Mouse (Mus musculus) spleen, postnatal 14 days (tissue): ENCODE data around the gene Gpr152.
"Not testable (repeated sequence)": the region's sequence is repeated elsewhere in the genome, so short reads cannot be mapped to it uniquely, and the experiment has no call there.

Experiments used
- DNase-seq, 2 experiments: peaks; one replicate each; pipeline ENCODE4 v3.0.0; 2021 to 2022; ENCODE audit warnings: low spot score in 2 of 2

Gene Gpr152

GRCm38 (mm10) chr19:4131075-4131474, 8.5 kb upstream of the Gpr152 start:
- DNase-seq: no peak

DNA sequence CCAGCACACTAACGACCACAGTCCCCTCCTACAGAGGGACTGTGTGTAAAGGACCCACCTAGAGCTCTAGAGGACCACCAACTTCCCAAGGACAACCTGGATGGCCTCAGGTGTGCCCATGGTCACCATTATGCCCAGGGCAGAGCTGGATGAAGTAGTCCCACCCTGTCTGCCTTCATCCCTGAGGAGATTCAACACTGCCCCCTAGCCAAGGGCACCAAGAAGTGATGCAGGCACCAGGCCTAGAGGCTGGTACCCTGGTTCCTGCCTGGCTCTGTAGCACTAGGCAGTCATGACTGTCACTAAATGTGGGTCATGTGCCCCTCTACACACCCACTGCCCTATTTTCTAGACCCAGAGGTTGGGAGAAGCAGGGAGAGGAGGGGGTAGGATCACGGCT, 7.8 kb upstream of the Gpr152 start:
- DNase-seq: no peak

DNA sequence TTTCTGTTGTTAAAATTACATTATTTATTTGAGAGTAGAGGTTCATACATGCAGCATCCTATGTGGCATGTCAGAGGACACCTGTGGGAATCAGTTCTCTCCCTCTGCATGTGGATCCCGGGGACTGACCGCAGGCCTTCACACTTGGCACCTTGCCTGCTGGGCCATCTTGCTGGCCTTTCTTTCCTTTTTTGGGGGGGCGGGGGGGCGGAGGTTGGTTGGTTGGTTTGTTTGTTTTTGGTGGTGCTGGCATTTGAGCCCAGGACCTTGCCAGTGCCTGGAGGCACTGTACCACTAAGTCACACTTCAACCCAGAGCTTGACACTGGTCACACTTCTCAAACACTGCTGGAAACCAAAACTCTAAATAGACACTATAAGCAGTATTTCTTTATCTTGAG, 5.2 kb upstream of the Gpr152 start:
- DNase-seq: no peak

GRCm38 (mm10) chr19:4135229-4135962, 4.2 kb upstream of the Gpr152 start:
- not testable (repeated sequence) for DNase-seq

DNA sequence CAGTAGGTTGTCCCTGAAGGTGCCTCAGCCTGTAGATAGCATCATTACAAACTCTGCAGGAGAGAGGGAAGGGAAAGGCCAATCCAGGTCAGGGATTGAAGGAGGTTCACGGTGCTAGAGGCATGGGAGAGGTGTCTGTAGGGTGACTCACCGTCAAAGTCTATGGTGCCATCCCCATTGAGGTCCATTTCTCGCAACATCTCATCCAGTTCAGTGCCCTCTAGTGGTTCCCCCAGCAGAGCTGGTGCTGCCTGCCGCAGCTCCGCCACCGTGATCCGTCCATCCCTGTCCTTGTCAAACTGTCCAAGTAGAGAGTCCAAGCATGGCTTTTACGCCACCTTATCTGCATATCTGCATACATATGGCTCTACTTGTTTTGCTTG, 3.6 kb upstream of the Gpr152 start:
- DNase-seq: not testable (repeated sequence)

DNA sequence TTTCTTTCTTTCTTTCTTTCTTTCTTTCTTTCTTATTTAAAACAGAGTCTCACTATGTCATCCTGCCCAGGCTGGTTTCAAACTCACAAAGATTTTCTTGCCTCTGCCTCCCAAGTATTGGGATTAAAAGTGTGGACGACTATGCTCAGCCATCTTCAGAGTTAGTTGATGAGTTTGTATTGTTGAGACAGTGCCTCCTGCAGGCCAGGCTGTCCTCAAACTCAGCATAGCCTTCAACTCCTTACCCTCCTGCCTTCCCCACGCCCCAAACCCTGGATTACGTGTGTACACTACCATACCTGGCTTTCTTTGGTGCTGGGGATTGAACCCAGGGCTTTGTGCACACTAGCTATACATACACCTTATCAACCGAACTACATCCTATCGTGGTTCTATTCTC, 3.1 kb upstream of the Gpr152 start:
- DNase-seq: no peak

DNA sequence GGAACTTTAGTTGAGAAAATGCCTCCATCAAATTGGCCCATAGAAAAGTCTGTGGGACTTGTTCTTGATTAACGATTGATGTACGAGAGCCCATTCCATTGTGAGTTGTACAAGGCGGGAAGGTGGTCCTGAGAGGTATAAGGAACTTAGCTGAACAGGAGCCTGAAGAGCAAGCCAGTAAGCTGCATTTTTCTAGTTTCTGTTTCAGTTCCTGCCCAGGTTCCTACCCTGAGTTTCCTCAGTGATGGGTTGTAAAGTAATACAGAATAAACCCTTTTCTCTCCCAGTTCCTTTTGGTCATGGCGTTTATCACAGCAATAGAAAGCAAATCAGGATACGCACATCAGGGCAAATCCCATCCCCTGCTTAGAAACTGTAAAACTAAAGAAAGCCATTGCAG, 1.7 kb upstream of the Gpr152 start:
- DNase-seq: no peak

DNA sequence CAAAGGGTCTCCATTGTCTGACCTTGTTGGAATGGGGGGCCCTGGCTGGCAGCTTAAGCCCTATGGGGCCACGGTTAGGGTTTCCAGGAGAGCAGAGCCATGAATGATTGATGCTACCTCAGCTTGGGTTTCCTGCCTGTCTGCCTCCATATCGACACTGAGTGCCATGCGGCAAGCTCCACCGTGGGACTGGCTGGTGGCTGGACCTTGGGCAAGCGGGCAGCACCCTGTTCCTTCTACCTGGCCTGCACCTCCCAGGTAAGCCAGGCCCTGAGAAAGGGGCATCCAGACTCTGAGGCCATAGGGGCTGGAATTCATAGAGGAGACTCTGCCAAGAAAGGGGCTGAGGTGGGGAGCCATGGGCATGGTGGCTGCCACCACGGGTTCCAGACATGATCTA, 560 bp downstream of the Gpr152 start:
- no peak for DNase-seq

DNA sequence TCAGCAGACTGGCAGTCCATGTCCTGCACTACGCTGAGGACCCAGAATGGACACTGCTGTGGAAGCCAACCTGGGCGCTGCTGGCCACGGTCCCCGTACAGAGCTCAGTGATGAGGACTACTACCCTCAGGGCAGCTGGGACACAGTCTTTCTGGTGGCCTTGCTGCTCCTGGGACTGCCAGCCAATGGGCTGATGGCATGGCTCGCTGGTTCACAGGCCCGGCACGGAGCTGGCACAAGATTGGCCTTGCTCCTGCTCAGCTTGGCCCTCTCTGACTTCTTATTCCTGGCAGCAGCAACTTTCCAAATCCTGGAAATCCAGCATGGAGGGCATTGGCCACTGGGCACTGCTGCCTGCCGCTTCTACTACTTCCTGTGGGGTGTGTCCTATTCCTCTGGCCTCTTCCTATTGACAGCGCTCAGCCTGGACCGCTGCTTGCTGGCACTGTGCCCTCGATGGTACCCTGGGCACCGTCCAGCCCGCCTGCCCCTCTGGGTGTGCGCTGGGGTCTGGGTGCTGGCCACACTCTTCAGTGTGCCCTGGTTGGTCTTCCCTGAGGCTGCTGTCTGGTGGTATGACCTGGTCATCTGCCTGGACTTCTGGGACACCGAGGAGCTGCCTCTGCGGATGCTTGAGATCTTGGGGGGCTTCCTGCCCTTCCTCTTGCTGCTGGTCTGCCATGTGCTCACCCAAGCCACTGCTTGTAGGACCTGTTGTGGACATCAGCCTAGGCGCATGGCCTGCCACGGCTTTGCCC, 3.0 kb downstream of the Gpr152 start:
- DNase-seq: no peak

- no peak for DNase-seq
These were observed 4.2 kb downstream of the Gpr152 start, which contains the start of gene Cabp4 for GRCm38 (mm10) chr19:4143759-4144268. Cabp4 (minus strand) TSS chr19:4144033.

- DNase-seq: no peak
These were observed 5.2 kb downstream of the Gpr152 start for GRCm38 (mm10) chr19:4144550-4145498.

GRCm38 (mm10) chr19:4145936-4146335, 6.3 kb downstream of the Gpr152 start:
- no peak for DNase-seq

GRCm38 (mm10) chr19:4146366-4147021, 6.9 kb downstream of the Gpr152 start:
- no peak for DNase-seq

GRCm38 (mm10) chr19:4147022-4147405, 7.4 kb downstream of the Gpr152 start:
- no peak for DNase-seq

DNA sequence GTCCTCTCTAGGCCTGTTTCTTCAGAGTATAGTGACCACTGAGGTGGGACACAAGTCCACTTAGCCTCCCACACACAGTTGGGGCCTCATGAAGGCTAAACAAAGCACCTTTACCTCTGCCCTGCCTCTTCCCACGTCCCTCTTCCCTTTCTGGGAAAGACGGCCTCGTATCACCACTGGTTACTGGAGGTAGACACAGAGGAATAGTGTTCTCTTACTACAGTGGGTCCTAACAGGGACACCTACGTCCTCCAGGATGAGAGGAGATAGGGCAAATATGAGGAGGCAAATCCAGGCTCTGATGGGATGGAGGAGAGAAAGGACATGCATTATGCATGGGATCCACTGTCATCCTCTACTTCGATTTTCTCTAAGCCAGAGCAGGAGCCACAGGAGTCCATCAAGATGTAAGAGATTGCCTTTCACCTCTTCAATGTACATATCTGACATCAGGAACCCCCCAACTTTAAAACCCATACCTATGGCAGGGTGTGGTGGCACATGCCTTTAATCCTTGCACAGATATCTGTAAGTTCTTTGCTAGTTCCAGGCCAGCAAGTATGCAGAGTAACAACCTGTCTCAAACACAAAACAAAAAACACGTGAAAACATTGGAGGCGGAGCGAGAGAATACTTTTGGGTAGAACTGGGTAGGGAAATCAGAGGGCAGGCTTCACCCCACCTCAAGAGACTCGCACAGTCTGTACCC, 8.3 kb downstream of the Gpr152 start:
- DNase-seq: no peak

- DNase-seq: peak; percentile 87 to 93
These were observed 8.9 kb downstream of the Gpr152 start, which contains the start of gene Coro1b for GRCm38 (mm10) chr19:4148491-4148806. Coro1b (plus strand) TSS chr19:4148619.

DNA sequence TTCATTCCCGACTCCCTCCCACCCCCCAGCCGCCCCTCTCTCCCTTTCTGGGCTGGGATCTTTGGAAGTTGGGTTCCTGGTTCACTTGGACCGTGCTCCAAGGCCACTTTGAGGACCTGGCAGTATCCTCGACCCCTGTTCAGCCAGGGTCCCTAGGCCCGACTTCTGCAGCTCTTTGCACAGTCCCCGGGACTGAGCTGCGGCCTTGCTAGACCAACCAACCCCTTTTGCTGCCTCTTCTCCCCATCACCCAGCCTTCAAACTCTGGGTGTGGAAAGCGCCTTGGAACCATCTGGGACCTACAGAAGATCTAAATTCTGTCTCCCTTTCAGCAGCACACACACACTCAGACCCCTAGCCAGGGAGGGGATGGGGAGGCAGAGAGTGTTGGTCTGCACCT, 9.2 kb downstream of the Gpr152 start:
- DNase-seq: no peak

GRCm38 (mm10) chr19:4149283-4149682, 9.7 kb downstream of the Gpr152 start:
- no peak for DNase-seq

DNA sequence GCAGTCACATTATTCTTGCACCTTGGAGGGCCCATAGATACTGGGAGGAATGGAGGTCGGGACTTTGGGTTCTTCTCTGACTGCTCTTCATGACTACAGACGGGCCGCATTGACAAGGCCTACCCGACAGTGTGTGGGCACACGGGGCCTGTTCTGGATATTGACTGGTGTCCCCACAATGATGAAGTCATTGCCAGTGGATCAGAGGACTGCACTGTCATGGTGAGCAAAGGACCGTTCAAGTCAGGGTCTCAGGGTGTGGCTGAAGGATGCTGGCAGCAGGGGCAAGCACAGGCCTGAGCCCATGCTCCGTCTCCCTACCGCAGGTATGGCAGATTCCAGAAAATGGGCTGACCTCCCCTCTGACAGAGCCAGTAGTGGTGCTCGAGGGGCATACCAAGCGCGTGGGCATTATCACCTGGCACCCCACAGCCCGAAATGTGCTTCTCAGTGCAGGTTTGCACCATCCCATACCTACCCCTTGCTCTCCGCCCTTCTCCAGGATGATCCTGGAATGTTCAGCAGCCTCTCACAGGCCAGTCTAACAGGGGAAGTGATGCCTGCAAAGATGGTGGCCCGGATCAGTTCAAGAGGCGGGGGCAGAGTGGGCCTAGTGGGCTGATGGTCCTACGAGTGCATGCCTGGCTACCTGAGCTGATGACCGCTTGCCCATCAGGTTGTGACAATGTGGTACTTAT, 10.3 kb downstream of the Gpr152 start:
- DNase-seq: no peak
